Mouse (Mus musculus) adipocyte (in vitro differentiated cells): ENCODE measurements at regions not wholly inside any gene's neighbourhood (a gene's known extent, or its start where the extent isn't known, plus 50 kb on each side); places are given as distances from the start of the nearest gene placed in this dataset.

Source experiments
- DNase-seq: peaks from one replicate; pipeline ENCODE4 v3.0.0-alpha.2; 2016; ENCODE audit warnings: low spot score

GRCm38 (mm10) chr2:75341310-75341709 lies 317.8 kb upstream of the Hnrnpa3 start:
- no peak for DNase-seq

DNA sequence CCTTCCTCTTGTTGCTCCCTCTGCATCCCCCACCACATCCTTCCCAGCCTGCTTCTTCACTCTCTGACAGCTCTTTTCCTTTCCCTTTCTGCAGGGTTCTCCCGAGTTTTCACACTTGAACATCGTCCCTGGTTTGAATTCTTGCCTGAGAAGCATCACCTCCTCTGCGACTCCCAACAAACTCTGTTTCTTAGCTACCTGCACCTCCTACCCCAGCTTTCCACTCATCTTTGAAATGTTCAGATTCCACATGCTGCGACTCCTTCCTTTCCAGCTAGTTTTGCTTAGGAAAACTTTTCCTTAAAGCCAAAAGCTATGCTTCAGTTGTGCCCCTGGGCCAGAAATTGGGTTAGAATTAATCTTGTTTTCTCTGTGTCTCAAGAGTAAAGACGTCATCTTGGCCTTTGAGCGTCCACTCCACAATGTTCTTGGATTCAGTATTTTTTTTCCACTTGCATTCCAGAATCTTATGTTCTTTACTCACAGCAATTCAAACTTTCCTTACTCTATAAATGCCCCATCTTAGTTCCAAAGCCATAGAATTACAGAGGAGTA lies 317.3 kb upstream of the Hnrnpa3 start:
- no peak for DNase-seq

- no peak for DNase-seq
Observed at GRCm38 (mm10) chr2:75350902-75351301, 308.2 kb upstream of the Hnrnpa3 start.

GRCm38 (mm10) chr2:75351965-75352364 lies 307.1 kb upstream of the Hnrnpa3 start:
- DNase-seq: no peak

GRCm38 (mm10) chr2:75352564-75352963 lies 306.5 kb upstream of the Hnrnpa3 start:
- no peak for DNase-seq

DNA sequence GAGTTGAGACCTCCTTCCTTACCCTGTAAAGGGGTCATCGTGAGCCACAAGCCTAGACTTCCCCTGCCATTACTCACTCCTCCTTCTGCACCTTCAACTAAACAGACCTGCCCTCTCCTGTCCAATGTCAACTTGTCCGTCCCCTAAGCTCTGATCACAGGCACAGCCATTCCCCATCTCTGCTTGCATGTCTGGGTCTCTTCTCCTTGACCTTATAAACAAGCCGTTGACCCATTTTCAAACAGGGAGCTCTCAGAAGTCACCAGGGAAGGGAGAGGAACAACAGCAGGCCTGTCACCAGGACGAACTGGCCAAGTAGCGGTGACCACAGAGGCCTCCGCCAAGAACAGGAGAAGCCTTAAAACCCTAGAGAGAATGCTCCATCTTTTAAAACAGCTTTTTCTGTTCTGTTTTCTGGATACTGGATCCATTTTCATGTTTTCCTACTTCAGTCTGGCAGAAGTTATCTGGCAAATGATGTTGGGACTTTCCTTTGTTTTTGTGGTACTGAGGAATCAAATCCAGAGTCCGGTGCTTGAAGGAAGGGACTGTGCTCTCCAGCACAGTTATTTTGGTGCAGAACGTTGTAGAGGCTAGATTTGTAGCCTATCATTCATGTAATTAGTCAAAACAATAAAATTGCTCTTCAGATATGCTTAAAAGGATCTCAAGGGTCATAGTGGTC lies 302.2 kb upstream of the Hnrnpa3 start:
- DNase-seq: peak; percentile 14

GRCm38 (mm10) chr2:75357516-75357915 lies 301.5 kb upstream of the Hnrnpa3 start:
- DNase-seq: no peak

DNA sequence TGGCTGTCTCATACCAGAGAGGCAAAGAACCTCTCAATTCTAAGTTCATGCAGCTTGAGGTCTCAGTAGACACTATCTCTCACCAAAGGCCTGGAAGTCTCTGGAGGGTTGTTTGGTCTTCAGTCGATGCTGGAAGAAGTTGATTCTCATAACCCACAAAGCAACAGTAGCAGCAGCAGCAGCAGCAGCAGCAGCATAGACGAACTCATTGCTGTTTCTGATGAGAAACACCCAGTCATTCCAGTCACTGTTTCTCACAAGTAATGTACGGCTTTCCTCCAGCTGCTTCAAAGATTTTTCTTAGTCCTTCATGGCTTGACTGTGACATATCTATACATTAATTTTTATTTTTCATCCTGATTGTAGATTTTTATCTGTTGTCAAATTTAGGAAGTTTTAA lies 298.1 kb upstream of the Hnrnpa3 start:
- DNase-seq: no peak

GRCm38 (mm10) chr2:75376666-75377065 lies 282.4 kb upstream of the Hnrnpa3 start:
- DNase-seq: no peak

- DNase-seq: no peak
Observed at GRCm38 (mm10) chr2:75385551-75386263, 273.4 kb upstream of the Hnrnpa3 start.

GRCm38 (mm10) chr2:75386636-75387035 lies 272.4 kb upstream of the Hnrnpa3 start:
- no peak for DNase-seq

- DNase-seq: no peak
Observed at GRCm38 (mm10) chr2:75392041-75392440, 267.0 kb upstream of the Hnrnpa3 start.

GRCm38 (mm10) chr2:75394928-75395673 lies 264.0 kb upstream of the Hnrnpa3 start:
- no peak for DNase-seq

GRCm38 (mm10) chr2:75396016-75396415 lies 263.0 kb upstream of the Hnrnpa3 start:
- no peak for DNase-seq

DNA sequence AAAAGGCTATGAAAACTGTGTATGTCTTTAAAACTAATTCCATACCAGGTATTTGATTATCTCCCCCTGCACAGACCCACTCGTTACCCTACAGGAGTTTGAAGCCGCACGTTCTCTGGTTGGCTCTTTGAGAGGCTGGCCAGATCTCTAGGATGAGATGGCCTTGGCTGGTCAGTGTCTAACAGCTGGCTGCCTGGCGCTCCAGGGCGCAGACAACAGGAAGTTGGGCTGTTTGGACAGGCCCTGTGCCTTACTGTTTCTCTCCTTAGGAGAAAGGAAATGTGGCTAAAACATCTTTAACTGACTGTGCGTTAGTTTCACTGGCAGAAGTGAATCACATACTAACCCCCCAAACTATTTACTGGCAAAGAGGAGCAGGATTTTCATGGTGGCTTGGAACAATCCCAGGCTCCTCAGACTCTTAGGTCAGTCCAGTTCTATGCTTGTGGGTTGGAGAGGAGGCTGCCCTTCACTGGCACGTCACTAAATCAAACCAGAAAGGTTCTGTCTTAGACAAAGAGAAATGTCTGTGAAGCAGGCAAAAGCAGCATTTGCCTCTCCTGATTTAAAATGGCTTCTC lies 258.7 kb upstream of the Hnrnpa3 start:
- peak; percentile 22 for DNase-seq

GRCm38 (mm10) chr2:75403791-75404190 lies 255.3 kb upstream of the Hnrnpa3 start:
- no peak for DNase-seq

GRCm38 (mm10) chr2:75405524-75406214 lies 253.4 kb upstream of the Hnrnpa3 start:
- no peak for DNase-seq

DNA sequence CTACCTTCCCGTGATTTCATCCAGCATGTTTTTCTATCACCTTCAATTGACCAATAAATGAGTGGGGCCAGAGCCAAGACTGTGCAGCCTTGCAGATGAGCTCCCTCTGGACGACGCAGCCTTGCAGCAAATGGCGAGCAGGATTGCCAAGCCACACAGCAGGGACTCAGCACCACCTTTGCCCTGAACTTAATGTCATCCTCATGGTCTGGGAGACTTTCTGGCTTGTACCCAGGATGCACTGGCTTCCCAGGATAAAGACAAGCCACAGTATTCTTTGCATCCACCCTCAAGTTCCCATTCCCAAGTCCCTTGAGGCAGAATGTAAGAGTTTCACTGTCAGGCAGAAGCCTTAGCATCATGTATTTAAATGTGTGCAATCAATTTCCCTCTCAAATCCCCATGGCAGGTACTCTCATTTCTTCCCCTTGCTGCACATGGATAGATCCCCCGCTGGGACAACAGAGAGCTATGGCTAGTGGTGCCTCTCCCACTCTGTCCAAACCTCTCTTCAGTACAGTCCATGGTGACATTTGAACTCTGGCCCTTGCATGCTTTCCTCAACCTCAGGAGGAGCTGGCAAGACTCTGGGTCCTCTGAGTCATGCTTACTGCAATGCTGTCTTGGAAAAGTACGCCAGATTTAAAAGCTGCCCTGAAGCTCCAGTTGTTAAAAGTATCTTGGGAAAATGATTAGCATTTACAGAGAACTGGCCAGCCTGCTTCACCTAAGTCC lies 252.2 kb upstream of the Hnrnpa3 start:
- peak; percentile 77 for DNase-seq

DNA sequence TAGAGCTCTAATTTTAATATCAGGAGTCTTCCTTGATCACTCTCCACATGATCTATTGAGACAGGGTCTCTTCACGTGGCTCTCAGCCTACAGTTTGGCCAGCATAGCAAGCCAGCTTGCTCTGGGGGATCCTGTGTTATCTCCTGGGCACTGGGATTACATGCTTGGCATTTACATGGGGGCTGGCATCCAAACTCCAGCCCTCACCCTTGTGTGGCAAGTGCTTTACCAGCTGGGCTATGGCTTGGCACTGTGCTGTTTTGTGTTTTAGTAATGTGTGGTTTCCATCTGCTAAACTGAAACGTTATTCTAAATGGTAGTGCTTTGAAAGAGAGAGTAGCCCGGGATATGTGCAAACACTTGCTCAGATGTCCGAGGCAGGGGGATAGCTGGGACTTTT lies 251.5 kb upstream of the Hnrnpa3 start:
- no peak for DNase-seq

- DNase-seq: no peak
Observed at GRCm38 (mm10) chr2:75408016-75408415, 251.0 kb upstream of the Hnrnpa3 start.

DNA sequence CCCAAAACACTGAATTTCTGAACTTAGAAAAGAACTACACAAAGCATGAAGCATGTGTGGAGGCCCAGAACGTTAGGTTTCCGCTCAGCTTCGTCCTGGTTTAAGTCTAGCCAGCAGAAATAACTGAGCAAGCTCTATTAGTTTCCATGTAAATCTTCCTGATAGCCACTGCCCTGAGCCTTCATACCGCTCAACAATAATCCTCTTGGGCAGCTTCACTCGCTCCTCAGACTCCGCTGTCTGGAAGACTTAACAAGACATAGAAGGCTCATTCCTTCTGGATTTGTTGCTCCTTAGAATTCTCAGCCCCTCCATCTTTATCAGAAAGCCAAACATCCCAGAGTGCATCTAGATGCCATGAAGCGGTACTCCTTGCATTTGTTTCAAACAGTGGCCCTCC lies 249.3 kb upstream of the Hnrnpa3 start:
- no peak for DNase-seq
